Mouse (Mus musculus) stomach, embryonic 15.5 days (tissue): ENCODE data around the gene Palld. TPM values are rescaled to one million over a fixed set of nuclear protein-coding genes. Genes with fewer than 3 reads are reported as not detected.

Source experiments
- ATAC-seq: fragments of 200-750 bp; cut with Nextera tagmentation; 2 replicates; pipeline ENCODE4 v1.8.0; 2017; ENCODE audit warnings: low read depth, moderate number of reproducible peaks, moderate TSS enrichment; ENCODE audit not compliant: insufficient read depth, low FRiP score
- H3K27ac ChIP-seq: fragments of 300-500 bp; sonication (generic); 2 replicates; pipeline ENCODE4 v1.5.1; 2015; ENCODE audit warnings: mild to moderate bottlenecking, inconsistent platforms
- H3K27me3 ChIP-seq: fragments of 300-500 bp; sonication (generic); replicated peaks from 2 replicates; pipeline ENCODE4 v1.6.1; 2015; ENCODE audit warnings: inconsistent platforms
- H3K36me3 ChIP-seq: fragments of 300-500 bp; sonication (generic); 2 replicates; pipeline ENCODE4 v1.6.1; 2015; ENCODE audit warnings: inconsistent platforms
- H3K4me1 ChIP-seq: fragments of 300-500 bp; sonication (generic); 2 replicates; pipeline ENCODE4 v1.6.1; 2015; ENCODE audit warnings: inconsistent platforms
- H3K4me2 ChIP-seq: fragments of 300-500 bp; sonication (generic); 2 replicates; pipeline ENCODE4 v1.6.1; 2015; ENCODE audit warnings: mild to moderate bottlenecking, inconsistent platforms
- H3K4me3 ChIP-seq: fragments of 300-500 bp; sonication (generic); replicated peaks from 2 replicates; pipeline ENCODE4 v1.5.1; 2015; ENCODE audit warnings: inconsistent platforms
- H3K9ac ChIP-seq: fragments of 300-500 bp; sonication (generic); 2 replicates; pipeline ENCODE4 v1.6.1; 2015; ENCODE audit warnings: inconsistent platforms
- H3K9me3 ChIP-seq: fragments of 300-500 bp; sonication (generic); 2 replicates; pipeline ENCODE4 v1.6.1; 2016; ENCODE audit warnings: inconsistent platforms
- WGBS: fragments of 180-500 bp; shearing (Covaris S2); methylation state at CpG from one replicate; pipeline ENCODE4 v1.1.7; 2015; 5-methylcytosine and 5-hydroxymethylcytosine counted together
- polyA plus RNA-seq: library from polyadenylated mRNA; unstranded; fragments of >200 nt; fragmentation: Nextera tagmentation; extraction: Ambion mirVana; gene quantifications from 2 replicates; pipeline ENCODE4 v1.2.1, GENCODE M21; 2015

The Palld gene
- polyA plus RNA-seq, 1 experiment from 2014 or later: 95.5 TPM

GRCm38 (mm10) chr8:61692129-61692528 is 210.4 kb downstream of the Palld start:
- Histone ChIP-seq H3K4me2 (no peak overlapping the region), H3K9me3 (no peaks in the 10 kb centered on the region), H3K36me3 (no peaks in the 10 kb centered on the region), H3K27ac (no peak overlapping the region), H3K4me3 (no peak overlapping the region), H3K4me1 (no peaks in the 10 kb centered on the region), H3K27me3 (no peaks in the 10 kb centered on the region), H3K9ac (no peak overlapping the region)
- 88% methylated on average over 3 of the region's 3 CpGs for WGBS
- ATAC-seq: no peak

GRCm38 (mm10) chr8:61691391-61691790 is 211.1 kb downstream of the Palld start:
- no peak for ATAC-seq
- H3K9me3 ChIP-seq: no peaks in the 10 kb centered on the region
- no peaks in the 10 kb centered on the region for H3K27me3 ChIP-seq
- no peak overlapping the region for H3K27ac ChIP-seq
- no peaks in the 10 kb centered on the region for H3K36me3 ChIP-seq
- H3K4me2 ChIP-seq: no peak overlapping the region
- H3K4me1 ChIP-seq: no peaks in the 10 kb centered on the region
- 33% methylated on average over 1 of the region's 1 CpGs for WGBS
- no peak overlapping the region for H3K4me3 ChIP-seq
- H3K9ac ChIP-seq: no peak overlapping the region

GRCm38 (mm10) chr8:61687071-61687470 is 215.4 kb downstream of the Palld start:
- H3K27ac ChIP-seq: no peak overlapping the region
- no peak overlapping the region for H3K4me3 ChIP-seq
- no peak overlapping the region for H3K9ac ChIP-seq
- ATAC-seq: no peak
- no peak overlapping the region for H3K4me2 ChIP-seq
- H3K27me3 ChIP-seq: no peaks in the 10 kb centered on the region
- H3K9me3 ChIP-seq: no peaks in the 10 kb centered on the region
- H3K36me3 ChIP-seq: no peaks in the 10 kb centered on the region
- no peaks in the 10 kb centered on the region for H3K4me1 ChIP-seq
- 61% methylated on average over 4 of the region's 4 CpGs for WGBS

GRCm38 (mm10) chr8:61686340-61686739 is 216.2 kb downstream of the Palld start:
- Histone ChIP-seq H3K4me1 (no peaks in the 10 kb centered on the region), H3K9me3 (no peaks in the 10 kb centered on the region), H3K27me3 (no peaks in the 10 kb centered on the region), H3K4me2 (no peak overlapping the region), H3K27ac (no peak overlapping the region), H3K9ac (no peak overlapping the region), H3K4me3 (no peak overlapping the region), H3K36me3 (no peaks in the 10 kb centered on the region)
- ATAC-seq: no peak

- Histone ChIP-seq H3K27me3 (no peaks in the 10 kb centered on the region), H3K27ac (no peak overlapping the region), H3K4me2 (no peak overlapping the region), H3K9me3 (no peaks in the 10 kb centered on the region), H3K4me3 (no peak overlapping the region), H3K9ac (no peak overlapping the region), H3K4me1 (no peaks in the 10 kb centered on the region), H3K36me3 (no peaks in the 10 kb centered on the region)
- WGBS: 88% methylated on average over 1 of the region's 1 CpGs
- ATAC-seq: no peak
Observed at GRCm38 (mm10) chr8:61685280-61685679, 217.2 kb downstream of the Palld start.

- no peaks in the 10 kb centered on the region for H3K27me3 ChIP-seq
- no peak overlapping the region for H3K9ac ChIP-seq
- H3K36me3 ChIP-seq: no peaks in the 10 kb centered on the region
- no peak overlapping the region for H3K4me3 ChIP-seq
- H3K4me2 ChIP-seq: no peak overlapping the region
- ATAC-seq: no peak
- H3K27ac ChIP-seq: no peak overlapping the region
- no peaks in the 10 kb centered on the region for H3K4me1 ChIP-seq
- H3K9me3 ChIP-seq: no peaks in the 10 kb centered on the region
- WGBS: 75% methylated on average over 4 of the region's 4 CpGs
Observed at GRCm38 (mm10) chr8:61684280-61684939, 218.1 kb downstream of the Palld start.

- ATAC-seq: no peak
- Histone ChIP-seq H3K9ac (no peak overlapping the region), H3K36me3 (no peaks in the 10 kb centered on the region), H3K4me2 (no peak overlapping the region), H3K27me3 (no peaks in the 10 kb centered on the region), H3K4me1 (no peaks in the 10 kb centered on the region), H3K9me3 (no peaks in the 10 kb centered on the region), H3K27ac (no peak overlapping the region), H3K4me3 (no peak overlapping the region)
- 39% methylated on average over 2 of the region's 2 CpGs for WGBS
Observed at GRCm38 (mm10) chr8:61682902-61683301, 219.6 kb downstream of the Palld start.

GRCm38 (mm10) chr8:61681217-61681616 is 221.3 kb downstream of the Palld start:
- ATAC-seq: no peak
- 59% methylated on average over 3 of the region's 3 CpGs for WGBS
- no peaks in the 10 kb centered on the region for H3K36me3 ChIP-seq

GRCm38 (mm10) chr8:61677227-61677626 is 225.3 kb downstream of the Palld start:
- no peak overlapping the region for H3K27ac ChIP-seq
- WGBS: 85% methylated on average over 5 of the region's 5 CpGs
- no peaks in the 10 kb centered on the region for H3K9me3 ChIP-seq
- H3K36me3 ChIP-seq: no peaks in the 10 kb centered on the region
- H3K9ac ChIP-seq: no peak overlapping the region
- H3K27me3 ChIP-seq: no peaks in the 10 kb centered on the region
- no peak for ATAC-seq
- no peaks in the 10 kb centered on the region for H3K4me1 ChIP-seq
- no peak overlapping the region for H3K4me3 ChIP-seq
- no peak overlapping the region for H3K4me2 ChIP-seq

More at GRCm38 (mm10) chr8:61681217-61681616, 221.3 kb downstream of the Palld start:
- no peaks in the 10 kb centered on the region for H3K4me1 ChIP-seq
- H3K4me2 ChIP-seq: no peak overlapping the region
- H3K27ac ChIP-seq: no peak overlapping the region
- H3K9me3 ChIP-seq: no peaks in the 10 kb centered on the region
- no peak overlapping the region for H3K4me3 ChIP-seq
- no peak overlapping the region for H3K9ac ChIP-seq
- no peaks in the 10 kb centered on the region for H3K27me3 ChIP-seq

GRCm38 (mm10) chr8:61671151-61671550 is 231.3 kb downstream of the Palld start:
- no peak for ATAC-seq
- H3K9me3 ChIP-seq: no peaks in the 10 kb centered on the region
- H3K4me1 ChIP-seq: no peaks in the 10 kb centered on the region
- no peak overlapping the region for H3K4me2 ChIP-seq
- H3K4me3 ChIP-seq: no peak overlapping the region
- no peaks in the 10 kb centered on the region for H3K36me3 ChIP-seq
- no peaks in the 10 kb centered on the region for H3K27me3 ChIP-seq
- no peak overlapping the region for H3K27ac ChIP-seq
- H3K9ac ChIP-seq: no peak overlapping the region

- Histone ChIP-seq H3K9ac (no peak overlapping the region), H3K4me1 (0 out of 2 replicates have a peak, but pooled peaks cover 6% of the 10 kb centered on the region), H3K4me2 (no peak overlapping the region), H3K27ac (no peak overlapping the region), H3K36me3 (no peaks in the 10 kb centered on the region), H3K27me3 (no peaks in the 10 kb centered on the region), H3K4me3 (no peak overlapping the region), H3K9me3 (no peaks in the 10 kb centered on the region)
- 53% methylated on average over 4 of the region's 4 CpGs for WGBS
- ATAC-seq: no peak
Observed at GRCm38 (mm10) chr8:61670376-61670775, 232.1 kb downstream of the Palld start.

- no peak overlapping the region for H3K27ac ChIP-seq
Observed at GRCm38 (mm10) chr8:61666919-61667318, 235.6 kb downstream of the Palld start.

GRCm38 (mm10) chr8:61665021-61665420 is 237.5 kb downstream of the Palld start:
- Histone ChIP-seq H3K9me3 (no peaks in the 10 kb centered on the region), H3K27ac (no peak overlapping the region), H3K9ac (no peak overlapping the region), H3K36me3 (no peaks in the 10 kb centered on the region), H3K27me3 (no peaks in the 10 kb centered on the region), H3K4me3 (no peak overlapping the region), H3K4me2 (no peak overlapping the region), H3K4me1 (0 out of 2 replicates have a peak, but pooled peaks cover 11% of the 10 kb centered on the region)
- WGBS: 31% methylated on average over 8 of the region's 8 CpGs
- no peak for ATAC-seq

More at GRCm38 (mm10) chr8:61666919-61667318, 235.6 kb downstream of the Palld start:
- Histone ChIP-seq H3K9me3 (no peaks in the 10 kb centered on the region), H3K9ac (no peak overlapping the region), H3K4me3 (no peak overlapping the region), H3K27me3 (no peaks in the 10 kb centered on the region), H3K4me2 (no peak overlapping the region), H3K36me3 (no peaks in the 10 kb centered on the region), H3K4me1 (0 out of 2 replicates have a peak, but pooled peaks cover 11% of the 10 kb centered on the region)
- 55% methylated on average over 6 of the region's 6 CpGs for WGBS
- no peak for ATAC-seq
